Mouse (Mus musculus): ENCODE measurements at regions not wholly inside any gene's neighbourhood (a gene's known extent, or its start where the extent isn't known, plus 50 kb on each side); places are given as distances from the start of the nearest gene placed in this dataset.
"Not testable (repeated sequence)": the region's sequence is repeated elsewhere in the genome, so short reads cannot be mapped to it uniquely, and the experiment has no call there.

DNA sequence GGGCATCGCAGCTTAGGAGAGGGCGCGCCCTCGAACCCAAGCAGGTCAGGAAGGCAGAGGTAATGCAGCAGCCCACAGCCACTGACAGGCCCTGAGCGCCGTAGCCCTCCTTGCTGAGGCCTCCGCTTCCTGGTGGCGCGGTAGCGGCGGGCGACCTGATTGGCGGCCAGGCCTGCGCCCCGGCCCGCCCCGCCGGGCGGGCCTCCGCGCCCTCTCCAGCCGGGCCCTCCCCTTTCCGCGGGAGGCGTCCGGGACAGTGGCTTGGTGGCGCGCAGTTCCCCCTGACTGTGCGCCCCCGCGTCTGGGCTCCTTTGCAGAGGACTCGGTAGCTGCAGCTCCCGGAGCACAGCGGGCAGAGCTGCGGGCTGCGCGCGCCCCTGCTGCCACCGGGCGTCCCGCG is 242.1 kb downstream of the Gm21863 start:
- peak; percentile 4 for DNase-seq

DNA sequence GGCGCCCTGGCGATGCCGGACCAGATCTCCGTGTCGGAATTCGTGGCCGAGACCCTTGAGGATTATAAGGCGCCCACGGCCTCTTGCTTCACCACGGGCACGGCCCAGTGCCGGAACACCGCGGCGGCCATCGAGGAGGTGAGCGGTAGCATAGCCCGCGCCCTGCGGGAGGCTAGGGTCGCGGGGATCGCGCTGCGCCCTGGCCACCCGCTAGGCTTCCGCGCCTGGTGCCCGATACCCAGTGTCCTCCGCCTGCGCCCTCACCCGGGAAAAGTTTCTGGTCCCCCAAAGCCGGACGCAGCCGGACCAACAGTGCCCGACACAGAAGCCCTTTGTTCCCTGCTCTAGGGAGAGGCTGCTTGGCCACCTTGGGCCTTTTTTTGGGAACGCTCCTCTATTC is 242.6 kb downstream of the Gm21863 start:
- DNase-seq: not testable (repeated sequence)

DNA sequence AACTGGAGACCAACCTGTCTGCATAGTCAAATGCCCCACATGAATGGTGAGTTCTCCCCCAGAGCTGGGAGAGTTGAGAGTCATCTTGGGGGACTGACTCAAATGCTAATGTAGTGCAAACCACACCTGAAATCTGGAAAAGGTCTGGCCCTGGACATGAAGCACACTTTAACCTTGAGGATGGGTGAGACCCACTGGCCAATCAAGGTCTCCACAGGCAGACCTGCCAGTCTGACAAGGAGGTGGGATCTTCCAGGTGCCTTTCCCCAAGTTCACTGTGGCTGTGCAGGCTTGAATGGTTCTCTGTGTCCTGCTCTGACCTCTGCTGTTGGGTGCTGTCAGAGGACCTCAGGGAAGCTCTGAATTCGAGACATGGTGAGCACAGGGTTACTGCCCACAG is 269.6 kb downstream of the Gm21863 start:
- not testable (repeated sequence) for DNase-seq

DNA sequence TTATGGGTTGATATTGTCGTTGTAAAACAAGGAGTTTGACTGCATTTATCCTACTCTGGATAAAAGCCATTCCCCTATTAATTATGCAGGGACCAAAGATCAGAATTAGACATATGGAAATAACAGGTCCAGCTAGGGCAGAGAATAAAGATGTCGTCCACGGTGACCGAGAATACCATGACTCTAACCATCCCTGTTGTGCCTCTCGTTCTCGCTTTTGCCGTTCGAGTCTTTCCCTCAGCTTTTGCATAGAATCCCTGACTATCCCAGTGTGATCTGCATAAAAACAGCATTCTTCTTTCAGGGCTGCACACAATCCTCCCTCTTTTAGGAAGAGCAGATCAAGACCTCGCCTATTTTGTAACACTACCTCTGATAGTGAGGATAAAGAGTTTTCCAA is 272.5 kb downstream of the Gm21863 start:
- not testable (repeated sequence) for DNase-seq

DNA sequence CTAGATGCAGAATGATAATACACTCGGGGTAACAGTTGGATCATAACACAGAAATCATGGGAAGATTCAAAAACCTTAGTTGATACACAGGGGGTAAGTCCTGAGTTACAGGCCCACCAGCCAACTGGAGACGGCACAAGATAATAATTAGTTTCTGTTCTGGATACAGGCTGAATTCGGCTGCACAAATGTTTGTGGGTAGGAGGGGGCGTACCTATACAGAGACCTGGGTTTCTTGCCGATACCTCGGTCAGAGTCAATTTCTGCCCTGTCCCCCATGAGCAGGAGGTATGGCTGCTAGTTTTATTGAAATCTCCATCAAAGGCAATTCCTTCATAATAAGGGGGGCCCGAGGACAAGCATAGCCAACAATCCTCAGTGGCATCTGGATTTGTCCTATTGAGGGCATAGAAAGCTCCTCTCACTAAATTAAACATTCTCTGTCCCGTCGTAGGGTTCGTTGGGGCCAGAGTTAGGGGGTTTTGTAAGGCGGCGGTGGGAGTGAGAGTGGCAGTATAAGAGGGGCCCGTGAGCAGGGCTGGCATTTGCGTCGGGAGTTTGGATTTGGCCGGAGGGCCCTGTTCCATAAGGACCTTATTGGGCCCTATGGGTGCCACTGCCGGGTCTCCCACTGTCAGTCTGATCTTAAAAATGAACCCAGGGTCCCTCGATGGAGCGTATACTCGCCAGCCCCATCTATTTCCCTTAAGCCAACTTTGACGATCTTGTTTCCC is 273.3 kb downstream of the Gm21863 start:
- DNase-seq: not testable (repeated sequence)

DNA sequence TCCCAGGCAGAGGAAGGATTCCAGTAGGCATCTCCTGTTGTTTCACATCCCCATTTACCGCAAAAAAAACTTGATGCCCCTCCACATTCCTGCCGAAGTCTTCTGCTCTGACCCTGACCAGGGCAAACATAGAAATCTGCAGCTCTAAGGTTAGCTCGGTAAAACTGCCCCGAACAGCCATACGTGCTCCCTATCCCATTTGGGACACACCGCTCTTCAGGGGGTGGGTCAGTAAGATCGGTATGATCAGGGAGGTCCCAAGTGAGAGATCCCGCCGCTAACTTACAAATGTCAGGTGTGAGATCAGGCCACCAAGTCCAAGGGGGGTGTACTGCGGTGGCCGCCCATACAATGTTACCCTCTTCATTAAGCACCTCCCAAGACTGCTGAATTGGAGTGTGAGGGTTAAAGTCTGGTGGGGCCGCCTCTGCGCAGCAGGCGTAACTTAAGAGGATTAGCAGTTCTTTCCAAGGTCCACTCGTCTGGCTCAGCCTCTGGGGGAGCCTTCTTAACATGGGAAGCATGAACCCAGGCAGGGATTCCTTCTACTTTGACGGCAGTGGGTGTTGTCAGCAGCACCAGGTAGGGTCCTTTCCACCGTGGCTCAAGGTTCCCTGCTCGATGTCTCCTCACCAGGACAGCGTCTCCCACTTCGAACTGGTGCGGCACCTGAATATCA is 274.2 kb downstream of the Gm21863 start:
- DNase-seq: not testable (repeated sequence)

DNA sequence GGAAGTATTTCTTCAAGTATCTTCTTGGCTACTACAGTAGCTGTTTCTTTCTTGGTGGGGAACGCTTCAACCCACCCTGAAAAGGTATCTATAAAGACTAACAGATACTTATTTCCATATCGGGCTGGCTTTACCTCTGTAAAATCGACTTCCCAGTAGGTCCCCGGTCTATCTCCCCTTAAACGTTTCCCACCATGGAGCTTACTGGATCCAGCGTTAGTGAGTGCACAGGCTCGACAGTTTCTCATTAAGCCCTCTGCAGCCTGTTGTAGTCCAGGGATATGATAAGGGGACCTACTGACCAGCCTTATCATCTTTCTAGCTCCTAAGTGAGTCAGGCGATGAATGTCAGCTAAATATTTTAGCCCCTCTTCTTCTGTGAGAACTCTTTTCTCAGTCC is 275.1 kb downstream of the Gm21863 start:
- not testable (repeated sequence) for DNase-seq

DNA sequence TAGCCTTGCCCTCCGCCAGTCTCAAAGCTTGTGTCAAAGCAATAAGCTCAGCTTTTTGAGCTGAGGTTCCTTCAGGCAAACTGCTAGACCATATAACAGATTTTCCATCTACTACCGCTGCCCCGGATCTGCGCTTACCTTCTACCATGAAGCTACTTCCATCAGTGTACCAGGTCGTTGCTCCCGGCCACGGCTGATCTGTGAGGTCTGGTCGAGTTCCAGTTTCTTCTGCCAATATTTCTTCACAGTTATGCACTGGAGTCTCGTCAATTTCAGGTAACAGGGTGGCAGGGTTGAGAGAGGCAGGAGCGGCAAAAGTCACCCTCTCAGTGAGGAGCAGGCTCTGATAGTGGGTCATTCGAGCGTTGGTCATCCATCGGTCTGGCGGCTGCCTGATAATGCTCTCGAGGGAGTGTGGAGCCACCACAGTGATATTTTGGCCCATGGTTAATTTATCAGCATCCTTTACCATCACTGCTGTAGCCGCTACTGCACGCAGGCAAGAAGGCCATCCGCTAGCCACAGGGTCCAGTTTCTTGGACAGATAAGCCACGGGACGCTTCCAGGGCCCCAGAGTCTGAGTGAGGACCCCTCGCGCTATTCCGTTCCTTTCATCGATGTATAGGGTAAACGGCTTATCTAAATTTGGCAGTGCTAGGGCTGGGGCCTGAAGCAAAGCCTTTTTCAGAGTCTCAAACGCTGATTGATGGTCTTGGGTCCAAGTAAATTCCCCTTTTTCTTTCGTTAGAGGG is 276.0 kb downstream of the Gm21863 start:
- DNase-seq: no peak

DNA sequence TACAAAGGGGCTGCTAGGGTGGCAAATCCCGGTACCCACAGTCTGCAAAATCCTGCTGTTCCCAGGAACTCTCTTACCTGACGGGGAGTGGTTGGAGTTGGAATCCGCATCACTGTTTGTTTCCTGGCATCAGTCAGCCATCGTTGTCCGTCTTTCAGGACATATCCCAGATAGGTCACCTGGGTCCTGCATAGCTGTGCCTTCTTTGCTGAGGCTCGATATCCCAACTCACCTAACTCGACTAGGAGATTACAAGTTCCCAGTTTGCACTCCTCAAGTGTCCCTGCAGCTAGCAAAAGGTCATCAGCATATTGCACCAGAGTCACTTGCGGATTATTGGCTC is 276.6 kb downstream of the Gm21863 start:
- DNase-seq: no peak

DNA sequence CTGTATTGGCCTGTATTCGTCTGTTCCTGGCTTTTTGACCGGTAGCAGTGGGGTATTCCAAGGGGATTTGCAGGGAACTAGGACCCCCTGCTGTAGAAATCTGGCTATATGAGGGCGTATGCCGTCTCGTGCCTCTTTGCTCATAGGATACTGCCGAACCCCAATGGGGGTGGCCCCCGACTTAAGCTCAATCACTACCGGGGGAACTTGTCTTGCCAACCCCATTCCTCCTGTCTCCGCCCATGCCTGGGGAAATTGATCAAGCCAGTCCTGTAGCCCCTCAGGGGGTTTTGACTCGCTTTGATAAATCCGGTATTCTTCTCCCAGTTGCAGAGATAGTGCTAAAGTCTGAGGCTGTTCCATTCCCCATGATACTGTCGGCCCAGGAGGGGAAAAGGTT is 277.2 kb downstream of the Gm21863 start:
- no peak for DNase-seq

DNA sequence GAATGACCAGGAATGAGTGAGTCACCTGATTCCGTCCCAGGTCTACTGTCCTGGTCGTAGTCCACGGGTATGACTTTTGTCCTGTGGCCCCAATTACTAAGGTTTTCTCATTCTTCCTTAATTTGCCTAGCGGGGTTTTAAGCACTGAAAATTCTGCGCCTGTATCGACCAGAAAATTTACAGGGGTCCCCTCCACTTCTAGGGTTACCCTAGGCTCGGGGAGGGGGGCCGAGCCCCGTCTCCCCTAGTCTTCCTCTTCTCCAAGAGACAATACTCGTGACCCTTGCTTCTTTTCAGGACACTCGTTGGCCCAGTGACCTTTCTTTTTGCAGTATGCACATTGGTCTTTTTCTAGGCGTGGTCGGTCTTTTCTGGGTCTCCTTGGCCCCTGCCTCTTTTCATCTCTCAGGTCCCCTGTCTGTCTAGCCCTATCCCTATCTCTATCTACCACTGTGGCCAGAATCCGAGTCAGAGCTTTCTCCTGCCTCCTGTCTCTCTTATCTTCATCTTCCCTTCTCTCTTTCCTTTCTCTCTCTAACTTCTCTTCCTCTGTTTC is 277.8 kb downstream of the Gm21863 start:
- DNase-seq: no peak

DNA sequence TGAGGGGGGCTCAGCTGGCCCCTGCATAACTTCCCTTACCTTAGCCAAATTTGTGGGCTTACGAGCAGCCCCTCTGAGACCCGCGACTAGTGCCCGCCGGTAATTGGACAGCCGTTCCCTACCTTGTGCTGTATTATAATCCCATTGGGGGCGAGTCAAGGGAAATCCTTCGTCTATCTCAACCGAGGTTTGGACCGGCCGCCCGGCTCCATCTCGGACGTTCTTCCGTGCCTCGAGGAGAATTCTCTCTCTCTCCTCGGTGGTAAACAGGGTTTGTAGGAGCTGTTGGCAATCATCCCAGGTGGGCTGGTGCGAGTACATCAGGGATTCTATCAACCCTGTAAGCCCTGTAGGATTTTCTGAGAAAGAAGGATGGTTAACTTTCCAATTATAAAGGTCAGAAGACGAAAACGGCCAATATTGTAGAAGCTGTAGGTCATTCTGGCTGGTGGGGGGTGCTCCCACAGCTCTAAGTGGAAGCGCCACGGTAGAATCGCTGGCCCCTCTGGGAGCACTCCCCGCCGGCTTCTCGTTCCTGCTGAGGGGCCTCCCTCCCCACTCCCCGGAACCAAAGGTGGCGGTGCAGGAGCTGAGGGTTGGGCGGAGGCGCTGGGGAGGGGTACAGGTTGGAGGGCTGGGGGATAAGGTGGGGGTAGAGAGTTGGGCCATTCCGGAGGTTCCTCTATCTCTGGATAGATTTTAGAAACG is 278.6 kb downstream of the Gm21863 start:
- no peak for DNase-seq

DNA sequence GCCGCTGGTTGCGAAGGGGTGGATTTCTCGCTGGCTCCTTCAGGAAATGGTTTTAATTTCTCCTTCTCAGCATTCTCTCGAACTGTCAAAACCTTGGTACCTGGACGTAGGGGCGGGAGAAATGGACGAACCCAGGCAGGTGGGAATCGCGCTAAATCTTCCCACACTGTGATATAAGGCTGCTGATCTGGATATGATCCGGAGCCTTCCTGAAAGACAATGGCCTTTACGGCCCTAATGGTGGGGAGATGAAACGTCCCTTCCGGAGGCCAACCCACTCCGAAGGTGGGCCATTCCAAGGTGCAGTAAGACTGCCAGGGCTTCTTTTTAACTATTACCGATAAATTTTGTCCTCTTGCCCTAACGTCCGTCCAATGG is 279.1 kb downstream of the Gm21863 start:
- no peak for DNase-seq

DNA sequence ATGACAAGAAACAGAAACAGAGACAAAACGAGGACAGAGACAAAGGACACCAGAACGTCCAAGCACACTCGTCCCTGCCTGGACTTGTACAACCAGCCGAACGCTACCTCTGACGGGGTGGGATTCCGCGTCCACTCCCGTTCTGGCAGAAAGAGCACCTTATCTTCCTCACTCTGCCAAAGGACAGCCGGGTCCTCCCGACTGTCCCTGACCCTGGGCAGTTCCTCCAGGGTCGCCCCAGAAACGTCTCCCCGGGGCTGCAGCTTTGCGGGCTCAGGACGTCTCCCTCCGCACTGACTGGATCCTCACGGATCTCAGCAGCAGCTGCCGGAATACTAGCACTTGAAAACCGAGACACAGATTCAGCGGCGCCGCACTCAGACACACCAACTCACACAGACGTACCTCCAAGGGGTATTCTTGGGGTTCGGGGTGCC is 279.6 kb downstream of the Gm21863 start:
- no peak for DNase-seq
